Mouse (Mus musculus) ES-Bruce4 (cell line): ENCODE results near the gene Six1. TPM values are rescaled to one million over a fixed set of nuclear protein-coding genes. Genes with fewer than 3 reads are reported as not detected.
"Not testable (repeated sequence)": the region's sequence is repeated elsewhere in the genome, so short reads cannot be mapped to it uniquely, and the experiment has no call there.

Experiments used
- H3K27ac ChIP-seq: 2 replicates; pipeline ENCODE4 v1.5.1; 2012; ENCODE audit warnings: low read length, inconsistent platforms; ENCODE audit not compliant: insufficient read depth
- H3K27me3 ChIP-seq: 2 replicates; pipeline ENCODE4 v1.6.1; 2012; ENCODE audit warnings: mild to moderate bottlenecking, low read length, inconsistent platforms; ENCODE audit not compliant: control insufficient read depth, poor library complexity, insufficient read depth, severe bottlenecking
- H3K36me3 ChIP-seq: 2 replicates; pipeline ENCODE4 v1.6.1; 2012; ENCODE audit warnings: inconsistent platforms, mild to moderate bottlenecking, low read length, moderate library complexity; ENCODE audit not compliant: control insufficient read depth, poor library complexity, insufficient read depth, severe bottlenecking
- H3K4me1 ChIP-seq: one replicate; pipeline ENCODE4 v1.8.1; 2011; ENCODE audit warnings: low read length; ENCODE audit not compliant: control insufficient read depth, insufficient read depth
- H3K4me3 ChIP-seq: 2 replicates; pipeline ENCODE4 v1.5.1; 2011; ENCODE audit warnings: low read depth, mild to moderate bottlenecking, low read length
- H3K9ac ChIP-seq: 2 replicates; pipeline ENCODE4 v1.6.1; 2012; ENCODE audit warnings: low read depth, mild to moderate bottlenecking, inconsistent platforms; ENCODE audit not compliant: poor library complexity, severe bottlenecking
- H3K9me3 ChIP-seq: replicated peaks from 2 replicates; pipeline ENCODE4 v1.6.1; 2012; ENCODE audit warnings: mild to moderate bottlenecking, low read length, inconsistent platforms; ENCODE audit not compliant: control insufficient read depth, poor library complexity, insufficient read depth, severe bottlenecking
- CTCF ChIP-seq: IDR thresholded peaks from one replicate; pipeline ENCODE4 v1.8.1; 2011; ENCODE audit warnings: low read depth, low read length
- EP300 ChIP-seq: IDR thresholded peaks from 2 replicates; pipeline ENCODE4 v1.6.1; 2011; ENCODE audit warnings: low read depth, low read length; ENCODE audit not compliant: insufficient read depth
- POLR2A ChIP-seq: IDR thresholded peaks from one replicate; pipeline ENCODE4 v1.8.1; 2011; ENCODE audit warnings: low read length; ENCODE audit not compliant: insufficient read depth
- polyA plus RNA-seq: library from polyadenylated mRNA; stranded (reverse); fragments of >200 nt; gene quantifications from 2 replicates; pipeline ENCODE4 v1.2.4, GENCODE M21; 2011; ENCODE audit warnings: low read depth; ENCODE audit not compliant: missing spikeins, insufficient read depth, insufficient read length

Six1 gene
- polyA plus RNA-seq, 1 experiment: 2.9 TPM

GRCm38 (mm10) chr12:73088911-73089310 lies 35.2 kb upstream of the Six1 start:
- Histone ChIP-seq H3K9ac (peak overlapping the region; percentile 44), H3K4me3 (no peak overlapping the region), H3K36me3 (no peaks in the 10 kb centered on the region), H3K9me3 (no peaks in the 10 kb centered on the region), H3K27ac (peak overlapping the region; percentile 94), H3K27me3 (no peaks in the 10 kb centered on the region), H3K4me1 (peaks cover 6% of the 10 kb centered on the region)
- TF ChIP-seq EP300 (peak; percentile 96), POLR2A (no peak)

- H3K9me3 ChIP-seq: no peaks in the 10 kb centered on the region
- no peak for TF ChIP-seq CTCF
- TF ChIP-seq EP300: no peak
- TF ChIP-seq POLR2A: no peak
- no peak overlapping the region for H3K4me3 ChIP-seq
- peak overlapping the region; percentile 94 for H3K27ac ChIP-seq
- H3K27me3 ChIP-seq: no peaks in the 10 kb centered on the region
- H3K4me1 ChIP-seq: peaks cover 6% of the 10 kb centered on the region
- H3K36me3 ChIP-seq: no peaks in the 10 kb centered on the region
- H3K9ac ChIP-seq: peak overlapping the region; percentile 44
Observed at GRCm38 (mm10) chr12:73088500-73088899, 34.8 kb upstream of the Six1 start.

- no peaks in the 10 kb centered on the region for H3K27me3 ChIP-seq
- H3K9ac ChIP-seq: peak overlapping the region; percentile 44; the same call in 1 of the 2 replicates
- peaks cover 8% of the 10 kb centered on the region for H3K4me1 ChIP-seq
- peak overlapping the region; percentile 36; the same call in 1 of the 2 replicates for H3K4me3 ChIP-seq
- TF ChIP-seq POLR2A: no peak
- TF ChIP-seq EP300: peak; percentile 87
- no peaks in the 10 kb centered on the region for H3K36me3 ChIP-seq
- H3K9me3 ChIP-seq: no peaks in the 10 kb centered on the region
- H3K27ac ChIP-seq: peak overlapping the region; percentile 91
Observed at GRCm38 (mm10) chr12:73087086-73087485, 33.4 kb upstream of the Six1 start.

- H3K4me3 ChIP-seq: no peak overlapping the region
Observed at GRCm38 (mm10) chr12:73085739-73086630, 32.3 kb upstream of the Six1 start.

GRCm38 (mm10) chr12:73083773-73084172 lies 30.1 kb upstream of the Six1 start:
- no peak overlapping the region for H3K4me3 ChIP-seq
- H3K27ac ChIP-seq: peak overlapping the region; percentile 8
- H3K9me3 ChIP-seq: no peaks in the 10 kb centered on the region
- H3K4me1 ChIP-seq: peaks cover 8% of the 10 kb centered on the region
- no peak for TF ChIP-seq EP300
- no peak for TF ChIP-seq POLR2A
- no peak for TF ChIP-seq CTCF
- H3K9ac ChIP-seq: no peak overlapping the region
- no peaks in the 10 kb centered on the region for H3K36me3 ChIP-seq
- H3K27me3 ChIP-seq: no peaks in the 10 kb centered on the region

More at GRCm38 (mm10) chr12:73085739-73086630, 32.3 kb upstream of the Six1 start:
- Histone ChIP-seq H3K27me3 (no peaks in the 10 kb centered on the region), H3K9me3 (no peaks in the 10 kb centered on the region), H3K27ac (peak overlapping the region; percentile 94), H3K9ac (peak overlapping the region; percentile 47), H3K36me3 (no peaks in the 10 kb centered on the region), H3K4me1 (peaks cover 8% of the 10 kb centered on the region)
- TF ChIP-seq POLR2A (no peak), EP300 (peak; percentile 98)

- not testable (repeated sequence) for H3K9ac ChIP-seq, H3K4me3 ChIP-seq, H3K27me3 ChIP-seq, H3K4me1 ChIP-seq, H3K36me3 ChIP-seq, H3K9me3 ChIP-seq
- H3K27ac ChIP-seq: peak overlapping the region; percentile 59
Observed at GRCm38 (mm10) chr12:73081828-73082227, 28.1 kb upstream of the Six1 start.
